Mouse (Mus musculus): ENCODE measurements around the gene Duoxa2.
"Not testable (repeated sequence)": the region's sequence is repeated elsewhere in the genome, so short reads cannot be mapped to it uniquely, and the experiment has no call there.

Duoxa2 gene

GRCm38 (mm10) chr2:122306184-122306583 lies 7.5 kb downstream of the Duoxa2 start:
- DNase-seq (ENCODE audit: low spot score in 2 of 2) = peak in 1 of 2 experiments; percentile 27

GRCm38 (mm10) chr2:122309647-122310046 lies 10.9 kb downstream of the Duoxa2 start:
- no peak for DNase-seq (ENCODE audit: low spot score in 2 of 2)

- no peak for DNase-seq (ENCODE audit: low spot score in 2 of 2)
These were observed 12.9 kb downstream of the Duoxa2 start for GRCm38 (mm10) chr2:122311561-122311960.

- DNase-seq (ENCODE audit: low spot score in 2 of 2) = peak; percentile 46 to 53
These were observed 14.2 kb downstream of the Duoxa2 start for GRCm38 (mm10) chr2:122312722-122313417.

GRCm38 (mm10) chr2:122313536-122313935 lies 14.8 kb downstream of the Duoxa2 start, which contains the start of gene Duoxa1:
TSS of gene Duoxa1 (minus strand) at chr2:122313730.
- DNase-seq (ENCODE audit: low spot score in 2 of 2) = no peak

GRCm38 (mm10) chr2:122315372-122315771 lies 16.7 kb downstream of the Duoxa2 start, which contains the start of gene Duox1:
TSS of gene Duox1 (plus strand) at chr2:122315672.
- DNase-seq (ENCODE audit: low spot score in 2 of 2) = no peak

- no peak for DNase-seq (ENCODE audit: low spot score in 2 of 2)
These were observed 18.7 kb downstream of the Duoxa2 start for GRCm38 (mm10) chr2:122317384-122317783.

- DNase-seq (ENCODE audit: low spot score in 2 of 2) = no peak
These were observed 25.3 kb downstream of the Duoxa2 start for GRCm38 (mm10) chr2:122323960-122324359.

- DNase-seq (ENCODE audit: low spot score in 2 of 2) = no peak
These were observed 25.9 kb downstream of the Duoxa2 start for GRCm38 (mm10) chr2:122324586-122324985.

- no peak for DNase-seq (ENCODE audit: low spot score in 2 of 2)
These were observed 26.7 kb downstream of the Duoxa2 start for GRCm38 (mm10) chr2:122325361-122325760.

GRCm38 (mm10) chr2:122327986-122328385 lies 29.3 kb downstream of the Duoxa2 start:
- no peak for DNase-seq (ENCODE audit: low spot score in 2 of 2)

- DNase-seq (ENCODE audit: low spot score in 2 of 2) = not testable (repeated sequence)
These were observed 31.6 kb downstream of the Duoxa2 start for GRCm38 (mm10) chr2:122330317-122330716.

- DNase-seq (ENCODE audit: low spot score in 2 of 2) = no peak
These were observed 33.5 kb downstream of the Duoxa2 start for GRCm38 (mm10) chr2:122332222-122332621.

- DNase-seq (ENCODE audit: low spot score in 2 of 2) = no peak
These were observed 35.5 kb downstream of the Duoxa2 start for GRCm38 (mm10) chr2:122334170-122334569.

GRCm38 (mm10) chr2:122337291-122337690 lies 38.6 kb downstream of the Duoxa2 start:
- no peak for DNase-seq (ENCODE audit: low spot score in 2 of 2)

GRCm38 (mm10) chr2:122345106-122345893 lies 46.6 kb downstream of the Duoxa2 start:
- DNase-seq (ENCODE audit: low spot score in 2 of 2) = no peak

- not testable (repeated sequence) for DNase-seq (ENCODE audit: low spot score in 2 of 2)
These were observed 47.5 kb downstream of the Duoxa2 start for GRCm38 (mm10) chr2:122346164-122346563.

- DNase-seq (ENCODE audit: low spot score in 2 of 2) = no peak
These were observed 48.6 kb downstream of the Duoxa2 start for GRCm38 (mm10) chr2:122347257-122347656.

- peak; percentile 84 to 89 for DNase-seq (ENCODE audit: low spot score in 2 of 2)
These were observed 49.9 kb downstream of the Duoxa2 start for GRCm38 (mm10) chr2:122348531-122349131.

GRCm38 (mm10) chr2:122349136-122349785 lies 50.6 kb downstream of the Duoxa2 start:
- DNase-seq (ENCODE audit: low spot score in 2 of 2) = no peak

- peak; percentile 79 to 80 for DNase-seq (ENCODE audit: low spot score in 2 of 2)
These were observed 52.6 kb downstream of the Duoxa2 start for GRCm38 (mm10) chr2:122351156-122351930.
